Mouse (Mus musculus) testis, adult 2 months (tissue): ENCODE results near the gene Abcc9.

Experiments used
- CTCF ChIP-seq: fragments of 200-500 bp; IDR thresholded peaks from 2 replicates; pipeline ENCODE4 v1.5.1; 2012; ENCODE audit warnings: low read depth, mild to moderate bottlenecking, inconsistent platforms, low read length, moderate library complexity; ENCODE audit not compliant: control insufficient read depth, insufficient read depth, insufficient replicate concordance
- POLR2A ChIP-seq: fragments of 200-500 bp; IDR thresholded peaks from 2 replicates; pipeline ENCODE4 v1.6.1; 2012; ENCODE audit warnings: low read depth, mild to moderate bottlenecking, inconsistent platforms, low read length, moderate library complexity; ENCODE audit not compliant: control insufficient read depth

DNA sequence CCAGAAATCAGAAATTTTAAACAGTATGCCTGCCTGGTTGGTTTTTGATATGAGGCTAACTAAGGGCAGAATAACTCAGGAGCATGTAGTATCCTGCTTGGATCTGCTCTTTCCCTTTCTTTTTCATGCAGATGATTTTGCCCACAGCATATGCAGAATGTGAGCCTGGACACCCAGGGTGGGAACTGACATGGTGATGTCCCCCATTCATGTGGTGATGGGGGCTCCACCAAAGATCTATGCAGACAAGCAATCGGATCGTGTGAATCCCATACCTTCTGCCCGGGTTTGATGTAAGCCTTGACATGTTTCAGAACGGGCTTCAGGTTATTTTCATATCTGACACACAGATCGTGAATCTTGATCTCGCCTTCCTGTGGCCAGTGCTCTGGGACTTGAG, 99.3 kb downstream of the Abcc9 start:
- TF ChIP-seq CTCF (no peak), POLR2A (no peak)
